8 mouse cellular contexts compared by ENCODE assay signal in genomic region chr4:108015067-108015765, GRCm38 (mm10). TPM values are rescaled to one million over a fixed set of nuclear protein-coding genes. Genes with fewer than 3 reads are reported as not detected.
A peak's percentile ranks its signal among the peaks of the same experiment; 100 is the strongest.
DNase-seq lines count a peak whose midpoint lies in the region; ATAC-seq and TF ChIP-seq lines count a peak whose summit lies in the region.
"Had no signal": no experiment of that assay in that cellular context is flagged by ENCODE, and none has a peak within 500 bp of the region (broad histone marks: within the 10 kb centered on the region; RNA-seq: fewer than 3 reads in every experiment).

No protein-coding gene starts in this region.

- H3K9ac ChIP-seq in stomach, embryonic 16.5 days (ENCODE audit: low read length): no peak overlapping the region
- H3K9ac ChIP-seq: limb, embryonic 15.5 days had no signal

- no peaks in the 10 kb centered on the region for H3K4me1 ChIP-seq in stomach, embryonic 16.5 days (ENCODE audit: control insufficient read depth, insufficient read depth, low read length)

- no peaks in the 10 kb centered on the region for H3K79me2 ChIP-seq in C2C12 (ENCODE audit: control insufficient read depth, insufficient read depth)

- no peaks in the 10 kb centered on the region for H3K9me3 ChIP-seq in stomach, embryonic 16.5 days (replicated peaks; ENCODE audit: control insufficient read depth, low read length)
- H3K9me3 ChIP-seq: limb, embryonic 15.5 days had no signal

- H3K27me3 ChIP-seq in C2C12 (ENCODE audit: control insufficient read depth, insufficient read depth, insufficient read length): no peaks in the 10 kb centered on the region
- no peaks in the 10 kb centered on the region for H3K27me3 ChIP-seq in stomach, embryonic 16.5 days (ENCODE audit: control insufficient read depth, insufficient read depth, low read length)
- H3K27me3 ChIP-seq: limb, embryonic 15.5 days had no signal

- H3K4me3 ChIP-seq in C2C12 (ENCODE audit: insufficient read depth, poor library complexity, severe bottlenecking): no peak overlapping the region
- H3K4me3 ChIP-seq in stomach, embryonic 16.5 days (replicated peaks; ENCODE audit: low read length): no peak overlapping the region
- H3K4me3 ChIP-seq: limb, embryonic 15.5 days had no signal

- TF ChIP-seq CTCF in C2C12 (IDR thresholded peaks at IDR 0.05; ENCODE audit: control insufficient read depth, insufficient read depth, insufficient read length): peak; percentile 66

- H3K4me2 ChIP-seq in stomach, embryonic 16.5 days (ENCODE audit: low read depth, low read length): no peak overlapping the region
- H3K4me2 ChIP-seq: limb, embryonic 15.5 days had no signal

- H3K27ac ChIP-seq in stomach, embryonic 16.5 days (ENCODE audit: low read length): no peak overlapping the region
- H3K27ac ChIP-seq: limb, embryonic 15.5 days had no signal

- H3ac ChIP-seq in C2C12 (ENCODE audit: control insufficient read depth, insufficient read length, low read depth): no peak overlapping the region

- no peaks in the 10 kb centered on the region for H3K79me3 ChIP-seq in C2C12 (ENCODE audit: low read depth)

- ATAC-seq in stomach, embryonic 16.5 days (ENCODE audit: insufficient read depth, low FRiP score): peak; percentile 42; the same call in 1 of the 2 replicates

- 66% methylated on average over 14 of the region's 14 CpGs for WGBS in stomach, embryonic 16.5 days

- DNase-seq in 416B (ENCODE audit: low read depth): peak; percentile 56
- DNase-seq in gastrocnemius, postnatal 25 days: peak; percentile 79
- peak; percentile 49 to 79 for DNase-seq in kidney, postnatal 25 days
- DNase-seq in left cerebral cortex, adult 9 months (ENCODE audit: low spot score in 2 of 2): no peak
- DNase-seq in frontal cortex, postnatal 14 days (ENCODE audit: low spot score in 2 of 2): no peak

- no peaks in the 10 kb centered on the region for H3K36me3 ChIP-seq in C2C12 (ENCODE audit: control insufficient read depth, insufficient read depth)
- no peaks in the 10 kb centered on the region for H3K36me3 ChIP-seq in stomach, embryonic 16.5 days (ENCODE audit: control insufficient read depth, insufficient read depth, low read length)
- H3K36me3 ChIP-seq: limb, embryonic 15.5 days had no signal

TF ChIP-seq in C2C12, 6 proteins besides CTCF, POLR2A, EP300 and RAD21:
- TF ChIP-seq FOSL1 (IDR thresholded peaks at IDR 0.05; ENCODE audit: insufficient read depth, low read length, poor library complexity, severe bottlenecking) (no peak), MYOD1 (IDR thresholded peaks at IDR 0.05; ENCODE audit: control insufficient read depth, insufficient read length, low read depth) (no peak), MYOG (IDR thresholded peaks at IDR 0.05; ENCODE audit: control insufficient read depth, extremely low read depth, insufficient read length) (no peak), MAX (IDR thresholded peaks at IDR 0.05) (no peak), CEBPB (IDR thresholded peaks at IDR 0.05; ENCODE audit: low read depth) (no peak), USF1 (IDR thresholded peaks at IDR 0.05; ENCODE audit: low read depth) (no peak)

RNA-seq across cellular contexts. Expression of gene Slc1a7, which starts 47.1 kb away (rescaled TPM):
- not detected for polyA plus RNA-seq in C2C12 (2012; fragmentation: generic; extraction: Trizol)
- under 1 TPM; 0.11 to 0.26 TPM for total RNA-seq in gastrocnemius, postnatal 25 days (2021)
- polyA plus RNA-seq in stomach, embryonic 16.5 days (2015; fragmentation: Nextera tagmentation; extraction: Ambion mirVana): 0.17 and 0.31 TPM in 2 replicates

Comparison
In these comparisons a context has a peak if more than half of its experiments do, and no peak if none do; other contexts are left out.
1. DNase-seq: peak in 416B (single experiment), gastrocnemius, postnatal 25 days (single experiment) and kidney, postnatal 25 days (2 of 2); none in left cerebral cortex, adult 9 months (0 of 2) and frontal cortex, postnatal 14 days (0 of 2).